Mouse (Mus musculus): ENCODE results near the gene Zmiz1. TPM values are rescaled to one million over a fixed set of nuclear protein-coding genes. Genes with fewer than 3 reads are reported as not detected.

Gene Zmiz1
- polyA plus RNA-seq, 1 experiment = 25.6 TPM

DNA sequence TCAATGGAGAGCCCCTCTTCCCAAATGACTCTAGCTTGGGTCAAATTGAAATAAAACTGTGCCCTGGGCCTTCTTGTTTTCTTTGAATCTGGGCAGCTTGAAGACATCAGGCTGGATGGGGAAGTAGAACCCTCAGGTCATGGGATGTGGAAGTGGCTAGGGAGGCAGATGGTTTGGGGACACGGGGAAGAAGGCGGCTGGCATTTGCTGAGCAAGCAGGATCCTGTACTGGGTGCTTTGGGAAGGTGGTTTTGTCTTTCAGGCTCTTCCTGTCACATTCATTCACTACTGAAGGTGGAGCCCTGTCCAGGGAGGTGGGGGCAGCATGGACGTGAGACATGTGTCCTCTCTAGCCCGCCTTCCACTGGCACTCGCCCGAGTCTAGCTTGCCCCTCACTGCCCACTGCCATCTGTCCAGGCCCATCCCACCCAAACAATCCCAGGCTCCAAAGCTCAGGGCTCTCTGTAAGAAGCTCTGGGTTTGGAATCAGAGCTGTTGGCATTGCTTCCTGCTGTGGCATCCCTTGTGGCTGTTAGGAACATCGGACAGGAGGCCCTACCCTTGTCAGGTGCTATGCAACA lies 11.3 kb downstream of the Zmiz1 start:
- DNase-seq (ENCODE audit: low read depth, low spot score) = no peak
- WGBS = 65% methylated on average over 7 of the region's 7 CpGs

DNA sequence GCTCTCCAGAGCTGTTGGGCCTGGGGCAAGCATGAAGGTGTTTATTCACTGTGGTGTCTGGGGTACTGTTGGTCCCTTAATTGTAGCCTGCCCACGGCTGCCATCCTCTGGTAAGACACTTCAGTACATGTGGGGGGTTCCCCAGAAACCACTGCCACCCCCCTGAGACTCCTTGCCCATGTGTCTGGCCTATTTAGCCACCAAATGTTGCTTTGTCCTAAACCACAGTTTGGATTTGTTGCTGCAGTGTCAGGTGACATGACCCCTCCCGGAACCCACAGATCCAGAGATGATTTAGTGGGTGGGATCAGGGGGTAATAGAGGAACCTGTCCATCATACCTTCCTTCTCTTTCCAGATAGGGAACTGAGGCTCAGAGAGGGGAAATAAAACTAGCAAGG lies 12.1 kb downstream of the Zmiz1 start:
- no peak for DNase-seq (ENCODE audit: low read depth, low spot score)
- WGBS = 59% methylated on average over 2 of the region's 2 CpGs

DNA sequence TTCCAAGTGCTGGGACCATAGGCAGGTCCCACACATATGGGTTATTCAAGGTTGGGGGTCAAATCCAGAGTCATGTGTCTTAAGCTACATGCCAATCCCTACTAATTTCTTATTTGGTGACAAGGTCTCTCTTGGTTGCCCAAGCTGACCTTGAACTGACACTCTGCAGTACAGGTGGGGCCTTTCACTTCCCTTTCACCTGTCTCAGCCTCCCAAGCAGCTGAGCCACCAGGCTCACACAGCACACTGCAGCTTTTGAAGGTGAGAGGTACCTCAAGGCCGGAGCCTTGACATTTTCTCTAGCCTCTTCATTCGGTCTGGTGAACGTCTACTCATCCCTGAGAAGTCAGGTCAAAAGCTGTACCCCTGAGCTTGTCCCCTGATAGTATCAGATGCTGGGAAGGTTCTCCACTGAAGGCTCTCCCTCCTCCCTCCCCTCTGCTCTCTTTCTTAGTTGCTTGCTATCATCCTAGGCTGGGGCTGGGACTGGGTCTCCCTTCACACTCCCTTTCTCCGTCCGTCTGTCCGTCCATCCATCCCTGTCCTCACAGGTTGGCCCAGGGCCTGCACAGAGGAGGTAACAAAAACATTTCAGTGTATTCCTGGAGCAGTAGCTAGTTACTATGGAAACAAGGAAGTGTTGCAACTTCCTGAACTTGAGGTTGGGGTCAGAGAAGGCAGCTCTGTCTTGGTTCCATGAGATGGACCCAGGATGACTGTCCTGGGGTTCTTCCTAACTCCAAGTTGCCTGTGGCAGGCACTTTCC lies 13.3 kb downstream of the Zmiz1 start:
- 36% methylated on average over 6 of the region's 6 CpGs for WGBS
- no peak for DNase-seq (ENCODE audit: low read depth, low spot score)

DNA sequence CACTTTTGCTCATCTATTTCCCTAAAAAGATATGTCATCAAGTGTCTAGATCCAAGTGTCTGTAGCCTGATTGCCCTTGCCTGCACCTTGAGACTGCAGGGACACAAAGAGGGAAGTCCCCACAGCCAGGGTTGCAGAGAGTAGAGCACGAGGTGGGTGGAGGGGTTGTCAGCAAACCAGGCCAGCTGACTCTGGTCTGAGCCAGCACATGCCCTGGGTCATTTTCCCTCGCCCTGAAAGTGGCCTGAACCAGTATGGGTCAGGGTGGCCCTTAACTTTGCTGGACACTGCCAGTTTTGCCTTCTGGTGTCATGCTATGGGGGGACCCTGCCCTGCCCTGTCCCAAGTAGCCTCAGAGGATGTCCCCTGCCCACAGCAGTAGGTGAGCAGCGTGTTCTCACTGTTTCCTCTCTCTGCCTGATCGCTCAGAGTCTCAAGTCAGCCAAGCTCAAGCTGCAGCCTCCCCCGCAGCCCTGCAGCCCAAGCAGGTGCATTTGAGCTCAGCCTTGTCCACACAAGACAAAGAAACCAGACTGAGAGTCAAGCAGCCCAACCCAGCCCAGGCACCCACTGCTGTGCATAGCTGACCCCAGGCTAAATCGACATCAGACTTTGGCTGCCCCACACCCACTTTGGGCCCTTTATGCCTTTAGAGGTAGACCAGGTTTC lies 14.1 kb downstream of the Zmiz1 start:
- no peak for DNase-seq (ENCODE audit: low read depth, low spot score)
- WGBS = 34% methylated on average over 6 of the region's 6 CpGs

DNA sequence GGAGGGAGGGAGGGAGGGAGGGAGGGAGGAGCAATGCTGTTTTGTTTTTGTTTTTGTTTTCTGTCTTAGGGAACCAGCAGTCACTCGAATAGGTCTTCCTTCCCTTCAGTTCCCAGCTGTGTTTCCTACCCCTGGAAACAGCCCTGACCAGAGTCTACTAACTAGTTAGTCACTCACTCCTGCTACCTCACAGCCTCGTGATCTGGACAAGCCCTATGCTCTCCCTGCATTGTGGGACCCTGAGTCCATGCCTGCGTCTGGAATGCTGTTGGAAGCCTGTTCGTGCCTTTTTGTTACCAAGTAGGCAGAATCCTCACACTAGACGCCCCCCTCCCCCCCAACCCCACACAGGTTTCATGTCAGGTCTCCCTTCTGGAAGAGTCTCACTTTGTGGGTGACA lies 15.0 kb downstream of the Zmiz1 start:
- no peak for DNase-seq (ENCODE audit: low read depth, low spot score)
- 38% methylated on average over 5 of the region's 5 CpGs for WGBS

DNA sequence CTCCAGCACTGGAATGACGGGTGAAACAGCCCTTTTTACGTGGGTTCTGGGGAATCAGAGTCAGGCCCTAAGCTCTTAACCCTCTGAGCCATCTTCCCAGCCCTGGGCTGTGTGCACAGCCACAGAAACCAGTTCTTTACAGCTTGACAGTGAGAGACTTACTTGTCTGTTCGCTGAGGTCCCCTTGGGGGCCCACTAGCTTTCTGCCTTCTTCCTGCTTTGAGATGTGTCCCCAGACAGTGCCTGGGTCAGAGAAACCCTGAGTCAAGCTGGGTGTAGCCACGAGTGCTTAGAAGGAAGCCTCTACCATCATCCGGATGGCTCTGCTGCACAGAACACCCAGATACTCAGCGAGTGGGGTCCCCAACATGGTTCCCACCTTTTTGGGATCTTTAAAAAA lies 15.7 kb downstream of the Zmiz1 start:
- DNase-seq (ENCODE audit: low read depth, low spot score) = no peak

DNA sequence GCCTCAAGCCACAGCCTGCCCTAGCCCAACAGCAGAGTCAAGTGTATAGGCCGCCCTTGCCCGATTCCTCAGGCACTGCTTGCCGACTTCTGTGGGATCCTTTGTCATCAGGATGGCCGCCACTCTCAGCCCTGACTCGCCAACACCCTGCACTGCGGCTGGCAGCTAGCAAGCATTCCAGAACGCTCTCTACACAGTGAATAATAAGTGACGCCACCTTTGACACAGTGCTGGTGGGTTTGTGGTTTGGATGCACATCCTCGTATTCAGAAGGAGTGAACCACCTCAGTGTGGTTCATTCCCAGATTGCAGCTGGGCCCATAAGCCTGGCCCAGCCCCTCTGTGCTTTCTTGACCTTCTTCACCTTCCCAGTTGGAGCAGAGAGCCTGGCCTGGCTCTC lies 17.1 kb downstream of the Zmiz1 start:
- no peak for DNase-seq (ENCODE audit: low read depth, low spot score)
- 66% methylated on average over 9 of the region's 9 CpGs for WGBS

More for the DNA sequence above, 15.7 kb downstream of the Zmiz1 start:
- 21% methylated on average over 6 of the region's 6 CpGs for WGBS

DNA sequence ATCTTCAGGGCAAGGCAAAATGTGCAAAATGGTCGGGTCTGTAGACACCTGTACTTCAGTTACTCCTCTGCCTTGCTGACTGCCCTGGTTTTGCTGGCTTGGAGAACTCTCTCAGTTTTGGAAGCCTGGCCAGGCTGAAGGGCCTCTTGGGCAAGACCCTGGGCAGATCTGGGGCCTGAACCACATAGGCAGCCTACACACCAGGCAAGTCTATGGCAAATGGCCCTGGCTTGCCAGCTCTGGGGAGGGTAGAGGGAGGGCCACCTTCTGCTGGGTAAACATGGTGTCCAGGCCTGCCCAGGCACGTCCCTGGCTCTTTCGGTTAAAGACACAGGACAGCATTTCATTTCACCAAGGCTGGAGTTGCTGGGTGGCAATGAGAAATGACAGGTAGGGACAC lies 17.5 kb downstream of the Zmiz1 start:
- WGBS = 39% methylated on average over 3 of the region's 3 CpGs
- no peak for DNase-seq (ENCODE audit: low read depth, low spot score)

DNA sequence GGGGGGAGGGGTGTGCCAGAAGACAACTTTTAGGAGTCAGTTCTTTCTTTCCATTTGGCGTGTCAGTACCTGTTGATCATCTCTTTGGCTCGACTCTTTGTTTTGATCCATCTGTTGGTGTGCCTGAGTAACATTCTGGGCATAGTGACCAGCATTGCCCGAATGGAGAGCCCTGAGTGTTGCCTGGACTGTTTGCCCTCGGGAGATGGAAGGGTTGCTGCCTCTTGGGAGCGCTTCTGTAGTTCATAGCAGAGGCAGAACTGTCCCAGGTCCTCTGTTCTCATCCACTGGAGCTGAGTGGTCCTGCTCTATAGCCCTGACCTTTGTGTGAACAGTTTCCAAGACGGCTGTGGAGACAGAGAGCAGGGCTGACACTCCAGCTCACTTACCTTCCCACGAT lies 18.3 kb downstream of the Zmiz1 start:
- no peak for DNase-seq (ENCODE audit: low read depth, low spot score)
- WGBS = 73% methylated on average over 7 of the region's 7 CpGs

DNA sequence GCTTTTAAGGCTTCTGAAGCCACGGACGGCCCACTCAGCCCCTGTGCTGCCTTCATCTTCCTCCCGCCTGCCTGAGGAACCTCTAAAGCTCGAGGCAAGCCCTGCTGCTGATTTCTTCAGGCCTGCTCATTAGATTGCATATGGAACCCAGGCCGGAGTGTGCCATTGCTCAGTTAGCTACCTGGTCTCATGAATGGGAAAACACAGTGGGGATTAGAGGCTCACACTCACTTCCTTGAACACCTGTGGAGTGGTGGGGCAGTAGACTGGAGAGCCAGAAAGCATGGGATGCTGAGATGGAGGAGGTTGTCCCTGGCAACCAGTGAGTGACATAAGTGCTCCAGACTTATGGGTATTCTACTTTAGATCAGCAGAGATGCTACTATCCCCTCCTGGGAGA lies 19.3 kb downstream of the Zmiz1 start:
- no peak for DNase-seq (ENCODE audit: low read depth, low spot score)
- WGBS = 81% methylated on average over 5 of the region's 5 CpGs

DNA sequence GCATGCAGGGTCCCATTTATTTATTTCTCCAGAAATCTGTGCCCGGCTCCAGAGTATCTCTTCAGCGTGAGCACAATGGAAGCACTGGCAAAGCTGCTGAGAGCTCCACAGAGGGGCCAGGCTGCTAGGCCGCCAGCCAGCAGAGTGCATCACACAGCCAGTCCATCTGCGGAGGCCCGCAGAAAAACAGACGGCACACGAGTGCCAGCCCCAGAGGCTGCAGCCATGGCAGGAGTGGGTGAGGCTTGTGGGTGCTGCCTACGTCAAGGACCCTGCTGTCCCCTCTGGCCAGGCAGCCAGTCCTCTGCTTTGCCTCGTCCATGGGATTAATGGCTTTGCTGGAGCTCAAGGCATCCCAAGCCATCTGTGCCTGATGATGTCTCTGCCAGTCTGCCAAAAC lies 19.8 kb downstream of the Zmiz1 start:
- WGBS = 75% methylated on average over 9 of the region's 9 CpGs
- no peak for DNase-seq (ENCODE audit: low read depth, low spot score)

DNA sequence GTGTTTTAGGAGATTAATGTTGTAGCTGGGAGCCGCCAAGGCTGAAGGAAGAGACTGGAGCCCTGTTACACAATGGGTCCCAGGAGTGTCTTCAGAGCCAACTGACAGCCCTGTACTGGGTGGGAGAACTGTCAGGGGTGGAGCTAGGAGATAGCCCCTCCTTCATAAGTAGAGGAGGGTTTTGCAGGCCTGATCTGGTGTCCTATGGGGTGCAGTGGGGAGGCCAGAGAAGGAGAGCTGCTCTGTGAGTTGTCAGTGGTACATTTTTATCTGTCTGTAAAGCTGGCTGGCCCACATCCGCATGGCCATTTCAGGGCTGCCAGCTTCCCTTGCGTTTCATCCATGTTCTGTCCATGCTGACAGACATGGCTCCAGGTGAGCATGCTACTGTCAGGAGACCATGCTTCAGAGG lies 20.9 kb downstream of the Zmiz1 start:
- no peak for DNase-seq (ENCODE audit: low read depth, low spot score)
- 66% methylated on average over 3 of the region's 3 CpGs for WGBS

DNA sequence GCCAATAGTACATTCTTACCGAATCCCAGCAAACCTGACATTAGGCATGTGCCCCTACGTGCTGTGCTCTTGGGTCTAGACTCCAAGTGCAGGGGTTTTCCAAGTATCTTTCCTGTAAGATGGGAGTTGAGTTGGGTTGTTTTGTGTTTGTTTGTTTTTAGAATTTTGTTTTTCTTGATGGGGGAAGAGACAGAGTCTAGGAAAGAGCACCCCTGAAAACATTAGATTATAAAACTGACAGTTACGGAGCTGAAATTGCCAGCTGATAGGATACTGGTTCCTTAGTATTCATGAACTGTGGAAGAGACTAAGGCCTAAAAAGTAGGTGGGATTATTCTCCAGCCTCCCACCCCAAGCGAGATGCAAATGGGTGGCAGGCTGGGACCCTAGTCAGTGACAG lies 21.5 kb downstream of the Zmiz1 start:
- no peak for DNase-seq (ENCODE audit: low read depth, low spot score)
- 77% methylated on average over 4 of the region's 4 CpGs for whole genome bisulfite sequencing

DNA sequence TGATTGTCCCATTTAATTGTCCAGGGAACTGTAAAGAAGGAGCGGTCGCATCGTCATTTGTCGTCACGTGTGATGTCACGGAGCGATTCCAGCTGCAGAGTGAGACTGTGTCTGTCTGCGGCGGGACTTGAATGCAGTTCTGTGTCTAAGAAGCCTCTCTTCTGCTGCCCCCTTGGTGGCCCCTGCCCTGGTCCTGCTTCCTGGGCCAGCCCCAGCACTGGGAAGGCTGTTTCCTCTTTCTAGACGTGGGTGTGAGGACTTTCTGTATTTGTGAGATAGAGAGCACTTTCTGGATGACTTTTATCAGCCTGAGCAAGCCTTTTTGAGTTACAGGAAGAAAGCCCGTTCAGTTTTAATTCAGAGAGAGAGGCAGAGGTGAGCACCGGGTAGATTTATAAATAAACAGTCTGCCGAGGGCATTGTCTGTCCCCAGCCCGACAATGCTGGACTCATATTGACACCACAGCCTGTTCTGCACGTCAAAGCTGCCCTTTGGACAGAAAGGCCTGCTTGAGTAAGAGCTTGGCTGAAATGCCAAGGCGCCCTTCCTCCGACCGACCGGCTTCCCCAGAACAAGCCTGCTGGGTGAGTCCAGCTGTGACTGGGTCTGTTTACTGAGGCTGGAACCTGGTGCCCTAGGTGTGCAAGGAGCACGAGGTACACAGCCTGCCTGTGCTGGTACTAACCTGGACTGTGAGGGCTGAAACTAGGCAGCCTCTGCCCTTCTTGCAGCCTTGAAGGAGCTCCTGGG lies 22.1 kb downstream of the Zmiz1 start:
- WGBS = 10% methylated on average over 20 of the region's 20 CpGs
- peak; percentile 66 for DNase-seq (ENCODE audit: low read depth, low spot score)

DNA sequence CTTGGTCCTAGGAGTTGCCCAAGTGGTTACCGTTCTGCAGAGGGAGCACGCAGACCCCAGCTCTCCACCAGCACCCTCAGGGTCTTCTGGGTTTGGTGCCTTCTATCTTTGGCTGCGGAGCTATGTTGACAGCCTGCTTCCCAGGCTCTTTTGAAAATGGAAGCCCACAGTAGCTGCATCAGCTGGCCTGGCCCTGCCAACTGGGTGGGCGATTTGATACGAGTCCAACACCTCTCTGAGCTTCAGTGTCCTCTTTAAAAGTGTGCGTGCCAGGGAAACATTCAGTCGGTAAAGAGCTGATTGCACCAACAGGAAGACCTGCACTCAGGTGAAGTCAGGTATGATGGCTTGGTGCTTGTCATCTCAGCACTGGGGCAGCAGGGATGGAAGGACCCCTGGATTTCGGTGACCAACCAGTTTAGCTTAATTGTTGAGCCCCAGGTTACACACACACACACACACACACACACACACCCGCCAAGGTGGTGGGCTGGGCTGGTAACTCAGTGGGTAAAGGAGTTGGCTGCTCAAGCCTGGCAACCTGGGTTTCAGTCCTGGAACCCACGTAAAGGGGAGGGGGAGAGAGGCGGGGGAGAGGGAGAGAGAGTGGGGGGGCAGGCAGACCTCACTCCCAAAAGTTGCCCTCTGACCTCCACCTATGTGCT lies 22.8 kb downstream of the Zmiz1 start:
- DNase-seq (ENCODE audit: low read depth, low spot score) = no peak
- 51% methylated on average over 10 of the region's 11 CpGs for WGBS

DNA sequence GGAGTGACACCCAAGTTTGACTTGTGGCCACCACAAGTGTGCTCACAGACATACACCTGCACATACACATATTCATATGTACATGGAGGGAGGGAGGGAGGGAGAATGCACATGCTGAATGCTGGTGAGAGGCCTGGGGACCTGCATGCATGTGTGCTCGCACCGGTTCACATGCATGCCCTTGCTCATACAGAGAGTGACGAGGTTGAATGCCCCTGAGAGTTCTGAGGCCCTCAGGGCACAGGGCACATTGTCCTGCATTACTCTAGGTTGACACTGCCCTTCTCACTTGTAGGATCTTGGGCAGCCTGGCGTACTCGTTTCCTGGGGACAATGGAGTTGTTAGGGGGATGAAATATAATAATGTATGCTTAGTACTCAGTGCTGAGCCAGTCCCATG lies 23.4 kb downstream of the Zmiz1 start:
- DNase-seq (ENCODE audit: low read depth, low spot score) = no peak

DNA sequence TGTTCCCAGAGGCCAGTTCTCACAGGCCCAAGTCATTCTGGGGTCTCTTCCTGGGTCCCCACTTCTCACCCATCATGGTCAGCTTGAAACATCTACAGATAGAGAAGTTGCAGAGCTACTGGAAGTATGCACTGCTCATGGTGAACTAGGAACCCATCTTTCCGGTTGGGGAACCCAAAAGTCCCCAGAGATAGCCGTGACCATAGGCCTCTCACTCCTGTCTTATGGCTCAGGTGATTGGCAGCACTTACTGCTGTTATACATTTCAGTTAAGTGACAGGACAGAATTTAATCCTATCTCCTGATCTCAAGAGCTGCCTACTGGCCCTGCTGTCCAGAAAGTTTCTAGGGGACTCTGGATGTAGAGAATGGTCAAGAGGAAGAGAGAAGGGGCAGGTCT lies 24.3 kb downstream of the Zmiz1 start:
- DNase-seq (ENCODE audit: low read depth, low spot score) = no peak
- WGBS = 84% methylated on average over 2 of the region's 2 CpGs

More for the DNA sequence above, 23.4 kb downstream of the Zmiz1 start:
- WGBS = 78% methylated on average over 5 of the region's 5 CpGs

DNA sequence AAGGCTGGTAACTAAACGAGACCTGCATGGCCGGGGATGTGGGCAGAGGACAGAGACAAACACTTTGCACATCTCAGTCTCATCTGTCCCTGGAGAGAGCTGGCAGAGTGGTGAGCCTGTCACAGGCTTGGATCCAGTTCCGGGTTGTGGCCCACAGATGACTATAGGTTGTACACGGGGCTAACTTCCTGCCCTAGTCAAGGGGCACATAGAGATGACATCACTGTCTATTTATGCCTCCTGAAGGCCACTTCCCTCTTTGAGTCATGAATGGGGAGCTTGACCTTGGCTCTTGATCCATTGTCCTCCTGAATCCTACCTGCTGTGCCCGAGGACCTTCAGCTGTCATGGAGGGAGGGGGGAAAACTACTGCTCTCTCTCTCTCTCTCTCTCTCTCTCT lies 25.1 kb downstream of the Zmiz1 start:
- DNase-seq (ENCODE audit: low read depth, low spot score) = no peak
- WGBS = 31% methylated on average over 5 of the region's 5 CpGs

DNA sequence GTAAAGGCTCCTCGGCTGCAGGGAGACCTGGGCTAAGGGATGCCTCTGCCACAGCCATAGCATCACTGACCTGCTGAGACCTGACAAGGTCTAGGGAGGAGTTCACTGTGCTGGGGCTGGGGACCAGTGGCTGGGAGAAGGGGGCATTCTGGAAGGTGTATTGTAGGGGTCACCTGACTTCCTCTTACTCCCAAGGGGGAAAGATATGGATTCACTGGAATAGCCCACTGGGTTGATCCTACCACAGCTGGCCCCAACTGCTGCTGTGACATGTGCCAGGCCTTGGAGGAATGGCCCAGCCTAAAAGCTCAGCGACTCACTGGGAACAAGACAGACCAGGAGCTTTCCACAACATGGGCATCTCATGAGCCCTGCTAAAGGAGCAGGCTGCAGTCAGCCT lies 27.2 kb downstream of the Zmiz1 start:
- 75% methylated on average over 2 of the region's 2 CpGs for WGBS
- no peak for DNase-seq (ENCODE audit: low read depth, low spot score)

Measured in large intestine, adult 2 months (tissue).